Mouse (Mus musculus) liver, postnatal 0 days (tissue): ENCODE data around the gene Slc38a10.

Source experiments
- CTCF ChIP-seq: sonication (generic); IDR thresholded peaks from 2 replicates; pipeline ENCODE4 v1.5.1; 2016; ENCODE audit warnings: antibody characterized with exemption, low read depth
- EP300 ChIP-seq: IDR thresholded peaks from 2 replicates; pipeline ENCODE4 v1.6.1; 2016; ENCODE audit warnings: antibody characterized with exemption, low read depth, mild to moderate bottlenecking

GRCm38 (mm10) chr11:120179374-120179773 lies 28.2 kb upstream of the Slc38a10 start:
- TF ChIP-seq CTCF (no peak), EP300 (no peak)
